Mouse (Mus musculus) testis, postnatal 14 days (tissue): ENCODE data around the gene Rec114.

Source experiments
- DNase-seq: peaks from one replicate; pipeline ENCODE4 v3.0.0; 2021; ENCODE audit warnings: low spot score

The Rec114 gene

GRCm38 (mm10) chr9:58743702-58744248 lies at the start of gene Rec114:
Gene Rec114 (minus strand): TSS chr9:58743964.
- DNase-seq: no peak

- no peak for DNase-seq
Observed at GRCm38 (mm10) chr9:58789476-58789875, 45.7 kb upstream of the Rec114 start.

- no peak for DNase-seq
Observed at GRCm38 (mm10) chr9:58775363-58775762, 31.6 kb upstream of the Rec114 start.

GRCm38 (mm10) chr9:58774761-58775160 lies 31.0 kb upstream of the Rec114 start:
- DNase-seq: no peak

GRCm38 (mm10) chr9:58769943-58770342 lies 26.2 kb upstream of the Rec114 start:
- no peak for DNase-seq

- no peak for DNase-seq
Observed at GRCm38 (mm10) chr9:58766959-58767955, 23.5 kb upstream of the Rec114 start.

GRCm38 (mm10) chr9:58764354-58764753 lies 20.6 kb upstream of the Rec114 start:
- DNase-seq: no peak

- no peak for DNase-seq
Observed at GRCm38 (mm10) chr9:58763114-58763513, 19.4 kb upstream of the Rec114 start.

- DNase-seq: no peak
Observed at GRCm38 (mm10) chr9:58762086-58762485, 18.3 kb upstream of the Rec114 start.

- no peak for DNase-seq
Observed at GRCm38 (mm10) chr9:58758754-58759153, 15.0 kb upstream of the Rec114 start.

- no peak for DNase-seq
Observed at GRCm38 (mm10) chr9:58756371-58757132, 12.8 kb upstream of the Rec114 start.

- DNase-seq: no peak
Observed at GRCm38 (mm10) chr9:58753606-58754005, 9.8 kb upstream of the Rec114 start.

GRCm38 (mm10) chr9:58748142-58748541 lies 4.4 kb upstream of the Rec114 start:
- DNase-seq: no peak

GRCm38 (mm10) chr9:58747328-58747755 lies 3.6 kb upstream of the Rec114 start:
- no peak for DNase-seq

GRCm38 (mm10) chr9:58742692-58743091 lies 1.1 kb downstream of the Rec114 start:
- DNase-seq: no peak

- peak; percentile 78 for DNase-seq
Observed at GRCm38 (mm10) chr9:58741369-58741768, 2.4 kb downstream of the Rec114 start.

GRCm38 (mm10) chr9:58739791-58740190 lies 4.0 kb downstream of the Rec114 start:
- DNase-seq: no peak

GRCm38 (mm10) chr9:58723165-58723564 lies 20.6 kb downstream of the Rec114 start:
- no peak for DNase-seq

GRCm38 (mm10) chr9:58722151-58722550 lies 21.6 kb downstream of the Rec114 start:
- no peak for DNase-seq

- DNase-seq: no peak
Observed at GRCm38 (mm10) chr9:58721021-58721420, 22.7 kb downstream of the Rec114 start.

- no peak for DNase-seq
Observed at GRCm38 (mm10) chr9:58720167-58720566, 23.6 kb downstream of the Rec114 start.

- no peak for DNase-seq
Observed at GRCm38 (mm10) chr9:58719471-58719870, 24.3 kb downstream of the Rec114 start.

GRCm38 (mm10) chr9:58718964-58719363 lies 24.8 kb downstream of the Rec114 start:
- no peak for DNase-seq
